ENCODE assay signal across 8 mouse cellular contexts in genomic region chr8:120276891-120277426, GRCm38 (mm10). TPM values are rescaled to one million over a fixed set of nuclear protein-coding genes. Genes with fewer than 3 reads are reported as not detected.
DNase-seq lines count a peak whose midpoint lies in the region; ATAC-seq and TF ChIP-seq lines count a peak whose summit lies in the region.

No protein-coding gene starts in this region.

- peak overlapping the region; percentile 71 for H3K9ac ChIP-seq in heart, embryonic 11.5 days (ENCODE audit: low read depth, low read length)

- no peak for ATAC-seq in heart, embryonic 11.5 days (replicated peaks; ENCODE audit: insufficient number of reproducible peaks, low FRiP score, low TSS enrichment)
- peak; percentile 35 for ATAC-seq in megakaryocyte progenitor cell, adult 5-6 weeks (replicated peaks; ENCODE audit: poor library complexity)

- H3K9me3 ChIP-seq in heart, embryonic 11.5 days (replicated peaks; ENCODE audit: control insufficient read depth, low read length), result no peaks in the 10 kb centered on the region

- H3K4me2 ChIP-seq in heart, embryonic 11.5 days, result peak overlapping the region; percentile 82

- no peak overlapping the region for H3K27ac ChIP-seq in kidney, adult 2 months (ENCODE audit: insufficient read depth, low read depth, low read length)
- H3K27ac ChIP-seq in heart, embryonic 11.5 days (ENCODE audit: low read depth, low read length), result peak overlapping the region; percentile 84

- no peaks in the 10 kb centered on the region for H3K4me1 ChIP-seq in kidney, adult 2 months (ENCODE audit: control insufficient read depth, insufficient read depth, low read length)
- H3K4me1 ChIP-seq in heart, embryonic 11.5 days (ENCODE audit: control insufficient read depth, insufficient read depth, low read length), result peaks cover 48% of the 10 kb centered on the region

- H3K4me3 ChIP-seq in kidney, adult 2 months (ENCODE audit: insufficient read depth, low read depth, low read length), result no peak overlapping the region
- H3K4me3 ChIP-seq in heart, embryonic 11.5 days (ENCODE audit: low read depth, low read length), result peak overlapping the region; percentile 49

- TF ChIP-seq CTCF in kidney, adult 2 months (conservative IDR thresholded peaks at IDR 0.05; ENCODE audit: insufficient read depth, insufficient read length, low read depth, low read length), result no peak
- no peak for TF ChIP-seq CTCF in brain, embryonic 14.5 days (IDR thresholded peaks at IDR 0.05; ENCODE audit: borderline replicate concordance, extremely low read depth, insufficient read depth, insufficient read length)

- H3K27me3 ChIP-seq in kidney, adult 2 months (replicated peaks; ENCODE audit: control insufficient read depth, insufficient read depth, low read length), result no peaks in the 10 kb centered on the region
- no peaks in the 10 kb centered on the region for H3K27me3 ChIP-seq in heart, embryonic 11.5 days (ENCODE audit: control insufficient read depth, insufficient read depth, low read length)

- no peaks in the 10 kb centered on the region for H3K36me3 ChIP-seq in kidney, adult 2 months (ENCODE audit: control insufficient read depth, insufficient read depth, low read length)
- H3K36me3 ChIP-seq in heart, embryonic 11.5 days (ENCODE audit: control insufficient read depth, insufficient read depth, low read length), result no peaks in the 10 kb centered on the region

- DNase-seq in kidney, adult 2 months, result peak; percentile 58
- DNase-seq in kidney, adult 18-20 months, result no peak
- DNase-seq in brain, embryonic 14.5 days (ENCODE audit: low read depth), result peak; percentile 57
- DNase-seq in kidney, postnatal 25 days, result peak; percentile 48 to 68
- DNase-seq in thymus, postnatal 4 days, result peak; percentile 73
- DNase-seq in T-cell, adult 2 months (ENCODE audit: low spot score), result no peak

- WGBS in kidney, adult 2 months, result 14% methylated on average over 16 of the region's 16 CpGs
- 11% methylated on average over 16 of the region's 16 CpGs for WGBS in heart, embryonic 11.5 days (ENCODE audit: insufficient replicate concordance)

- TF ChIP-seq POLR2A in kidney, adult 2 months (IDR thresholded peaks at IDR 0.05; ENCODE audit: low read depth, low read length), result no peak
- TF ChIP-seq POLR2A in brain, embryonic 14.5 days (IDR thresholded peaks at IDR 0.05; ENCODE audit: borderline replicate concordance, extremely low read depth, insufficient read depth, insufficient read length, poor library complexity, severe bottlenecking), result no peak

RNA-seq across cellular contexts. Expression of gene Gse1, which starts 48.7 kb away (rescaled TPM):
- 14.8 and 15.6 TPM in 2 replicates for polyA plus RNA-seq in kidney, adult 2 months (2012; rRNA removed)
- polyA plus RNA-seq in brain, embryonic 14.5 days (2012; rRNA removed), result 70.3 and 70.4 TPM in 2 replicates
- 12.8 and 12.9 TPM in 2 replicates for polyA plus RNA-seq in heart, embryonic 11.5 days (2014; fragmentation: Nextera tagmentation; extraction: Ambion mirVana)
- total RNA-seq in megakaryocyte progenitor cell, adult 5-6 weeks (2015), result 32.0 and 32.6 TPM in 2 replicates
- total RNA-seq in megakaryocyte progenitor cell, adult 5-6 weeks (2017), result 10.0 and 11.2 TPM in 2 replicates

Comparison
In these comparisons a context has a peak if more than half of its experiments do, and no peak if none do; other contexts are left out.
1. DNase-seq: peak in kidney, adult 2 months (single experiment), brain, embryonic 14.5 days (single experiment), kidney, postnatal 25 days (2 of 2) and thymus, postnatal 4 days (single experiment); none in kidney, adult 18-20 months (single experiment) and T-cell, adult 2 months (single experiment).